Mouse (Mus musculus) spleen, adult 2 months (tissue): ENCODE results near the gene Nckap5.

Experiments used
- CTCF ChIP-seq: fragments of 200-500 bp; IDR thresholded peaks from 2 replicates; pipeline ENCODE4 v1.5.1; 2011; ENCODE audit warnings: mild to moderate bottlenecking, inconsistent platforms; ENCODE audit not compliant: insufficient read depth, insufficient read length, insufficient replicate concordance; ENCODE audit errors: extremely low read depth
- POLR2A ChIP-seq: fragments of 200-500 bp; IDR thresholded peaks from 2 replicates; pipeline ENCODE4 v1.6.1; 2011; ENCODE audit warnings: low read depth, low read length, inconsistent platforms

GRCm38 (mm10) chr1:125971933-125972332 is 858.7 kb downstream of the Nckap5 start:
- TF ChIP-seq POLR2A (no peak), CTCF (no peak)
